Mouse (Mus musculus) gastrocnemius, postnatal 25 days (tissue): Measurements from ENCODE around the gene Pkn1. TPM values are rescaled to one million over a fixed set of nuclear protein-coding genes. Genes with fewer than 3 reads are reported as not detected.

Source experiments
- DNase-seq: peaks from one replicate; pipeline ENCODE4 v3.0.0; 2022
- total RNA-seq, 2 experiments: library from RNA; stranded (reverse); gene quantifications; 1 replicate in 1 of 2; 2 replicates in 1 of 2; pipeline ENCODE4 v1.2.3; 2021

Pkn1 gene
- total RNA-seq, 2 experiments from 2014 or later = 34.4 to 47.5 TPM

DNA sequence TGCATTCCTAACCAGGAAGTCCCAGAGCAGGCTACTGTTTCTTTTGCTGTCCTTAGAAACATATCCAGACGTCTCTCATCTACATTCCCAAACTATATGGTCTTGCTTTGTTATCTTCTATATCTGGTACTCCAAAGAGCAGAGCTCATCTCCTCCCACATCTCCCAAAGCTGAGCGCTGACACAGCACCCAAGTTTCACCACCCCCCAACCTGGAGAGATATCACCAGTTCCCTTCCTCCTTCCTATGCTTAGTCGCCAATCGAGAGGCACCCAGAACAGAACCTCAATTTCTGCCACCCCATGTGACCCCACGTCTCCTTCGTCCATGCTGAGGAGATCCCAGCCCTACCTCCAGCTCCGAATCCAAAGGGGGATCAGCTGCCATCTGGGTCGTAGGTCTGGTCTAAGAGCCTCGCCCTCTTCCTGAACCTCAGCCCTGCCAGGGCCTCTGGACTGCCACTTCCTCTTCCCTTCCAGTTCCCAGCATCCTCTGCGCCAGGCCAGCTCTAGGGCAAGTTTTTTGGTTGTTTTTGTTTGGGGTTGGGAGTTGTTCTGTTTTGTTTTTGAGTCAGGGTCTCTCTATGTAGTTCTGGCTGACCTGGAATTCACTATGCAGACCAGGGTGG is 5.3 kb downstream of the Pkn1 start:
- DNase-seq = no peak

DNA sequence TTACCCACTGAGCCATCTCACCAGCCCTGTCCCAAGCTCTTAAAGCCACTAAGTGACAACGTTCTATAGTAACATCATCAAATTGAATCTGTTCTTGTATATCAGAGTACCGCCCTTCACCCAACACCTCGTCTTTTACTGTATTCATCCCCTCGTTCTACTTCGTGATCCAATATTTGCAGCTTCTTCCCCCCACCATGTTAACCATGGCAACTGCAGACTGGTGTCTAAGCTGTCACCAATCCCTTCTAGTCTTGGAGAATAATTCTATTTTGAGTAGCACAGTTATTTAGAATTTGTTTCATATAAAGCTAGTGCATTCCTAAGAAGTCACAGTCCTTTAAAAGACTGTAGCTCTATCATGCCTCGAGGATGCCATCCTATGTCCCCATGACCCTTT is 9.7 kb downstream of the Pkn1 start:
- DNase-seq = no peak

DNA sequence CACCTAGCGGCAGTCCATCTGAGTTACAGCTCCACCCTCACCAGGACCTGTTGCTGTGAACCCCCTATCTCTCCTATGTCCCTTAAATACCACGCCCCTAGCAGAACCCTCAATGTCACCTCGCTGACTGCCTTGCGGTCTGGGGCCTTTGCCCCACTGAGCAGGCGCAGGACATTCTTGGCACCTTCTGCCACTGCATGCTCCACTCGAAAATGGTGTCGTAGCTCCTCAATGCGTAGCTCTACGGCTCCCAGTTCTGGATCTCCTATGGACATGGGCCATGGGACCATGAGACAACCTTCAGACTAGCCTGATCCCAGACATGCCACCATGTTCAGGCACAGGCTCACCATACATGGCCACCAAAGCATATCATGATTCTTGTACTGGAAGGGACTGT is 14.5 kb downstream of the Pkn1 start:
- no peak for DNase-seq

DNA sequence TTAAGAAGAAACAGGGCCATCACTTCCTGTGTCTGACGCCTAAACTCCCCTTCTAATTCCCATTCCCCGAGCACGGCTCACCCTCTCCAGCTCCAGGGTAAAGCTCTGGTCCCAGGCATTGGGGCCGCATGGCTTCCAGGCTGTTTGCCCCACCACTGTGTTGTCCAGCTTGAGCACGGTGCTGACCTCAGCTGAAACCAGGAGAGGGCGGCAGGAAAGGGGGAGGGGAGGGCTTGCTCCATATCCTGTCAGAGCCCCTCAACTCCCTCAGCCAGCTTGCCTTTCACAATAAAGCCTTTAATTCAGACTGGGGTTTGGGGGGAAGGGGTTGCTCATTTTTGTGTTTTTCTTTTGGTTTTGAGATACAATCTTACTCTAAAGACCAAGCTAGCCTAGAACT is 17.9 kb downstream of the Pkn1 start:
- DNase-seq = no peak

DNA sequence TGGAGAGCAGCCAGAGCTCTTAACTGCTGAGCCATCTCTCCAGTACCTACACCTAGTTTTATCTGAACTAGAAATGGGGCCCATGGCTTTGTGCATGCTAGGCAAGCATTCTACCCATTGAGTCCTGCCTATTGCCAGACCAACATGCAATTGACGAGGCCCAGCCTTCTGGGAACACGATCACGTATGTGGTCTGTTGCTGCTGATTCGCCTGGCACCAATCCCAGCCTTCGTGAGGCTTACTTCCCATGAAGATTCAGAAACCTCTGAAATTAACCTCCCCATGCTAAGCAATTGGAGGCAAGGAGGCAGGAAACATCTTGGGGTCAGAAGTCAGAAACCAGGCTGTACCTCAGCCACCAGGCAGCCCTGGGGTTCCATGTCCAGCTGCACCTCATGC is 18.4 kb downstream of the Pkn1 start:
- DNase-seq = no peak

DNA sequence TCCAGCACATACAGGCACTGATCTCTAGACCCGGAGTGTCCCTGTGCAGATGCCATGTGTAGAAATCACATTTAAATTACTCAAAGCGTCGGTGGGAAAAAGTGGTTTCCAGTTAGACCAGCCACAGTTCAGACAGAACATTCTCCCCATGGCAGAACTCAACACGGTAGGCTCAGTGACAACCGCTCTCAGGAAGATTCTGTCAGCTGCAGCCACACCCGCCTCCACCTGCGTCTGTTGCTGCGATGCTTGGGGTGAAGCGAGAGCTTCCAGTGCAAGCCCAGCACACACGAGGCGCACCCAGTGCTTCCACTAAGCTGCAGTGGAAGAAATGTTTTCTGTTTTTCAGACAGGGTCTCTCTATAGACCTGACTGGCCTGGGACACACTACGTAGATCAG is 19.1 kb downstream of the Pkn1 start:
- no peak for DNase-seq

DNA sequence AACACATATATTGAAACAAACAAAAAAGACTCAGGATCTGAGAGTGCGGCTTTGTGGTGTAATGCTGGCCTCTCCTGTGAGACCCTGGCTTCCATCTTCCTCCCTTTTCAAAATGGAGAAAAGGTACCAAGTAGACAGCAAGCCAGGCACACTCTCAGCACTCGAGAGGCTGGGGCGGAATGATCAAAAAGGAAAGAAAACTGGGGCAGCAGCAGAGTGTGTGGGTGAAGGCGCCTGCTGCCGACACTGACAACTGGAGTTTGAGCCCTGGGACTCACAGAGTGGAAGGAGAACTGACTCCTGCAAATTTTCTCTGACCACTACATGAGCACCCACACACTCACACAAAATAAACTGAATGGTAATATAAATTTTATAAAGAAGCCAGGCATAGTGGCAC is 24.5 kb downstream of the Pkn1 start:
- no peak for DNase-seq

DNA sequence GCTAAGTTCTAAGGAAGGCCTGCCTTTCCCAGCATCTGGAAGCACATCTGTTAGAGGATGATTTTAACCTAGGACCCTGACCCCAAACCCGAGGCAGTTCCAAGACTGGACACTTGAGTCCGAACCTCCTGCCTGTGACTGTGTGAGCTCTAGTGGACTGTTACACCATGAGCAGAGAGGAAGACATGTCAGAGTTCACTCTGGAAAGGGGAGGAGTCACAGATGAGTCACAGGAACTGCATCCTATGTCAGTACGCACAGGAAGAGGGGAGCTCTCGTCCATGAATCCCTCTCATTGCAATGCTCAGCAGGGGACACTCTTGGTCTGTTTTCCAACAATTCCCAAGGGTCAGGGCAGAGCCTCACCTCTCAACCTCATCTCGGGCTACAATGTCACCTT is 26.0 kb downstream of the Pkn1 start:
- DNase-seq = no peak

DNA sequence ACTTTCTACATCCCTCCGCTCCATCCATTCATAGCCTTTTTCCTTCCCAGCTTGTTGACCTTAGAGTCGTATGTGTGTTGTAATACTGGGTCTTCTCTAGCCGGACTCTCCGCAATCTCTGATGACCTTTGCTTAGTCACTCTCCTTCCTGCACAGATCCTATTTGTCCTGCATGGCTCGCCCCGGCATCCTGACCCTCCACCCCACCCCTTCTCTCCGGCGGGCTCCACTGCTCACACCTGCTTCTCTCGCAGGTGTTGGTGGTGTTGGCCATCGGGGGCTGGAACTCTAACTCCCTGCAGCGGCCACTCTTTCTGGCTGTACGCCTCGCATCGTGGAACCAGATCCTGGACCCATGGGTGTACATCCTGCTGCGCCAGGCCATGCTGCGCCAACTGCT is 30.0 kb downstream of the Pkn1 start:
- DNase-seq = no peak

DNA sequence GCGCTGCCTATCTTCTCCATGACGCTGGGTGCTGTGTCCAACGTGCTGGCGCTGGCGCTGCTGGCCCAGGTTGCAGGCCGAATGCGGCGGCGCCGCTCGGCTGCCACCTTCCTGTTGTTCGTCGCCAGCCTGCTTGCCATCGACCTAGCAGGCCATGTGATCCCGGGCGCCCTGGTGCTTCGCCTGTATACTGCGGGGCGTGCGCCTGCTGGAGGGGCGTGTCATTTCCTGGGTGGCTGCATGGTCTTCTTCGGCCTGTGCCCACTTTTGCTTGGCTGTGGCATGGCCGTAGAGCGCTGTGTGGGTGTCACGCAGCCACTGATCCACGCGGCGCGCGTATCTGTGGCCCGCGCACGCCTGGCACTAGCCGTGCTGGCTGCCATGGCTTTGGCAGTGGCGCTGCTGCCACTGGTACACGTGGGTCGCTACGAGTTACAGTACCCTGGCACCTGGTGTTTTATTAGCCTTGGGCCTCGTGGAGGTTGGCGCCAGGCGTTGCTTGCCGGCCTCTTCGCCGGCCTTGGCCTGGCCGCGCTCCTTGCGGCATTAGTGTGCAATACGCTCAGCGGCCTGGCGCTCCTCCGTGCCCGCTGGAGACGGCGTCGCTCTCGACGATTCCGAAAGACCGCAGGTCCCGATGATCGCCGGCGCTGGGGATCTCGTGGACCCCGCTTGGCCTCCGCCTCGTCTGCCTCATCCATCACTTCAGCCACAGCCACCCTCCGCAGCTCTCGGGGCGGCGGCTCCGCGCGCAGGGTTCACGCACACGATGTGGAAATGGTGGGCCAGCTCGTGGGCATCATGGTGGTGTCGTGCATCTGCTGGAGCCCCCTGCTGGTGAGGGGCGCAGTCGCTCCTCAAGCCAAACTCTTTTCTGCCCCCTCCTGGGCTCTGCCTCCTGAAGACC is 30.7 kb downstream of the Pkn1 start:
- DNase-seq = peak; percentile 44

DNA sequence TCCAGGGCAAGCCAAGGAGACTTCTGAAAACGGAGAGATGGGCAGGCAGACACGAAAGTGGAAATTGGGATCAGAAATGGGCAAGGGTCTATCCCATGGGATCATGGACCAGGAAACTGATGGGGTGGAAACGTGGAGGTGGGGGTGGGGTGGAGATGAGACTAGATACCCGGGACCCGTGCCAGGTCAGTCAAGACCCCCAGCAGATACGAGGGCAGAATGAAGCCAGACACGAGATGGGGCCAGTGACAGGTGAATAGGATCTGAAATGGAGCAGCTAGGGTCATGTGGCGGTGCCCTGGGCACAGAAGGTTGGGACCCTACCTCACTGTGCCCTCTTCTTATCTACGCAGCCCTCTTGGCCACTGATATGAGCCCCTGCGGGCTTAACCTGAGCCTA is 31.5 kb downstream of the Pkn1 start:
- DNase-seq = no peak

DNA sequence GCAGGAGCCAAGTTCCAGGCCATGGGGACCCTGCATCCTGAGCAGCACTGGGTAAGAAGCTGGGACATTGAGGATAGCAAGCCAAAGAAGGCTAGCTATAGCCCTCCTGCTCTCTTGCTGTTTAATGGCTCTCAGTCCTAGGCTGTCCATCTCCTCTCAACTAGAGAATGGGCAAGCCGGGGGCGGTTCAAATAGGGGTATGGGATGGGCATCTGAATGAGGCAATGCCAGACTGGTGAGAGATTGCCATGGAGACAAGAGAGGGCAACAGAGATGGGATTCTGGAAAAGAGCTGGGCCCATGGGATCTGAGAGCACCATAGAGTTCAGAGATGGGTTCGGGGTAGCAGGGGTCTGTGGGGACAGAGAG is 32.1 kb downstream of the Pkn1 start:
- DNase-seq = no peak

DNA sequence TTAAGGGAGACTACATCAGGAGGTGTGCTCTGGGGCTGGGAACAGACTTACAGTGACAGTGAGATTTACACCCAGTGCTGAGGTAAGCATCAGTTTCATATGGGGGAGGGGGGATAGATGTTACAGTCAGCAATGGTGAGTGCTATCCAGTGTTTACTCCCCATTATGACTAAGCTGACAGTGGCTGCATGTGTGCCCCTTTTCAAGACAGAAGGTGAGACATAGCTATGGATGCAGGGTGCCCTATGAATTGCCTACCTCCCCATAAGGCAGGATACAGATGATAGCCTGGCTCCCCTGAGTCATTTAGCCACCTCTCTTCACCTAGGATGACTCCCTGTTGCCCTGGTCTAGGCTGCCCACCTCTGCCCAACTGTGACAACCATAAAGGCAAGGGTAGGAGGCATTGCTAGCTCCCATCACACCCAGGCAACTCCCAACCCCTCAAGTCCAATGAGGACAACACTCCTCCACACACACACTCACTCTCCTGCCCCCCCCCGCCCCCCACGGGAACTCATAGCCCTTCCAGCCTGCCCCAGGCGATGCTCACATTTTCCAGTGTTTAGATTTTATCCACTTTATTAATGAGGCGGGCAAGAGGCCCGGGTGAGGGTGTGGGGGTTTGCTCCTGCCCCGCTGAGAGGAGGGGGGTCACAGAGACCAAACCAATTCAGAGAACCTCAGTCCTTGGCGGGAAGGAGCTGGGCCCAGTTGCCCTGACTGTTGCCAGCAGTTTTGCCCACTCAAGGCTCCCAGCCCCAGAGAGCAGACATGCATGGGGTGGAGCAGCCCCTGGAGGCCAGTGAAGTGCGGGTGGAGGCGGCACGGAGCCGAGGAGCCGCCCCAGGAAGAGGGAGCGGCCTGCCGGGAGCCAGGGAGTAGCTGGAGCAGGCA is 32.8 kb downstream of the Pkn1 start, which contains the start of gene Ptger1:
TSS of gene Ptger1 (plus strand) at position 710 of the 897 bp plus-strand sequence.
- DNase-seq = peak; percentile 65

DNA sequence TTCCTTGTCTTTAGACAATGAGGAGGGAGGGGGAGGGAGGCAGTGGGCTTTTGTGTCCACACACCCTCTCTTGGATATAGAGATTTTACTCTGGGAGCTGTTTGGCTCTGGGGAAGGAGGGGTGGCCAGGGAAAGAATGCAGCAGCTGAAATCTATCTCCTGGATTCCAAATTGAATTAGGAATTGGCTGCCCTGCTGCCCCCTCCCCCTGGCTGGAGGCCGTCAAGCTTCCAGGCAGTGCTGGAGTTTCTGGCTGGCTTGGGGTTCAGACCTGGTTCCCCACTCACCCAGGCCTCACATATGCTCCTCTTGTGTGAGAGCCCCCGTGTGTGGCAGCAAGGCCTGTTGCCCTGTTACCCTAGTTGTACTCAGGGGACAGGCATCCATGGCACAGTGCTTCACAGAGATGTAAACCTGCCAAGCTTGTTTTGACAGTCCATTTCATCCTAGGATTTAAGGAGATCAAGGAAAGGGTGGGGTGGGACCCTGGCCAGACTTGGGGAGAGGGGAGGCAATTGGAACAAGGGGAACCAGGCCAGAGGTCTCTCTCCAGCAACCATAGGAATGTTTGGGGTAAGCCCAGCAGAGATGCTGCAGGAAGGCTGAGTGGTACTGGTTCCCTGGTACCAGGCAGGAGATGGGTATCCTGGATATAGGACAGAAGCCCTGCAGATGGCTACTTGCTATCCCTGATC is 33.9 kb downstream of the Pkn1 start:
- peak; percentile 26 for DNase-seq

DNA sequence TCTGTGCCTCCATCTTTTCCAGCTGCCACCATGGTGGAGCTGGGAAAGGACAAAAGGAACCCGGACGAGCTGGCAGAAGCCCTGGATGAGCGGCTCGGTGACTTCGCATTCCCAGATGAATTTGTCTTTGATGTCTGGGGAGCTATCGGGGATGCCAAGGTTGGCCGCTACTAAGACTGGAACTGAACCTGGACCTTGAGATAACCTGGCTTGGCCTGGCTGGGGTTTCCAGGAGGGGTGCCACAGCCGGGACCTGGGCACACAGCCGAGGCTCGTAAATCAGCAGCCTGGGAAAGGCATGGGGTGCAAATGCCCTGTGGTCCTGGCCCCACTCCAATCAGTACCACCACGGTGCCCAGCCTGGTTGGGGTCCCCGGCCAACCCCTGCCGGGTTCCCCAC is 34.9 kb downstream of the Pkn1 start:
- no peak for DNase-seq

DNA sequence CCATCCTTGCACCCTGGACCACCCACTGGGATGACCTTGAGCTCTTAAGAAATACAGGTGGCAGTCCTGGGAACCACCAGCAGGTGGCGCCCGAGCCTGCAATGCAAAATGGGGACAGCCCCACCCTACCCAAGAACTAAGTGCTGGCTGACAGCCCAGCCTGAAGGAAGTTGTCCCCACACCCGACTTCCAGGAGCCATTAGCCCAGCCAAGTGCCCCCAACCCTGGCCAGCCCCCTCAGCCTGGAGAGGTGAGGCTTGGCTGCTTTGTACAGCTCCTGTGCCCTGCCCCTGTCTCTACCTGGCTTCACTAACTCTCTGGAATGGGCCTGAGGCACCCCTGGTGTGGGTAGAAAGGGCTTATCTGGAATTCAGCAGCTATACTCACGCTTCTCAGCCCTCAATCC is 36.6 kb downstream of the Pkn1 start:
- peak; percentile 79 for DNase-seq

DNA sequence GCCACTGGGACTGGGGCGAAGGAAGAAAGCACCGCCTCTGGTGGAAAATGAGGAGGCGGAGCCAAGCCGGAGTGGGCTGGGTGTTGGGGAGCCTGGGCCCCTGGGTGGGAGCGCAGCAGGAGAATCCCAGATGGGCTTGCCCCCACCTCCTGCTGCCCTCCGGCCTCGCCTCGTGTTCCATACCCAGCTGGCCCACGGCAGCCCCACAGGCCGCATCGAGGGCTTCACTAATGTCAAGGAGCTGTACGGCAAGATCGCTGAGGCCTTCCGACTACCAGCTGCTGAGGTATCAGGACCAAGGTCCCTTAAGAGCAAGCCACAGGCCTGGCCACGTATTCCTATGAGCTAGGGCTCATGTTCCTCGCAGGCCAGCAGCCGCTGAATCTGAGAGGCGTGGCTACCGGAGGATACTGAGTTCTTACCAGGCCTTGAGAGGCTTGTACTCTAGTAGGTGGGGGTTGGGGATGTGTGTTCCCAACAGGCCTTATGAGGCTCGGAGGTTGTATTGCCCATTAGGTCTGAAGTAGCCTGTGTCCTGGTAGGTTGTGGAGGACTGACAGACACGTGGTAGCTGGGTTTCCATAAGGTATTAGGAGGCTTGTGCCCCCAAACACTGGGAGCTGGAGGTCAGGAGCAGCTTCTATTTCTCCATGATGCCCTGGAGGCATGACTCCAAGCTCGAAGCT is 37.8 kb downstream of the Pkn1 start:
- DNase-seq = no peak

DNA sequence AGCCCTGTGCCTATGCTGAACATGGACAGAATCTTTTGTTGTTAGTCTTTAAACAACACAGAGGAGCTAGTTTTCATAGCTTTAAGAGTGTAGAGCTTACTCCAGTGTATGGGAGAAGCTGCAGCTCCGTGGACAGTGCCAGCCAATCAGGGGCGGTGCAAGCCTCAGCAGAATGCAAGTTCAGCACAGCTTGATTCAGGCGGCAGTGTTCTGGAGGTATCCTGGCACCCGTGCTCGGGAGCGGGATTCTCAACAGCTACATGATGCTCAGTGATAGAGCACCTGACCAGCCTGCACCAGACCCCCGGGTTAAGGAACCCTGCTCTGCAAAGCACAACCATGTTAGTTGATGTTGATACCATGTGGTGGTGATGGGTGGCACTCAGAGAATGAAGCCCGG is 38.4 kb downstream of the Pkn1 start:
- no peak for DNase-seq

DNA sequence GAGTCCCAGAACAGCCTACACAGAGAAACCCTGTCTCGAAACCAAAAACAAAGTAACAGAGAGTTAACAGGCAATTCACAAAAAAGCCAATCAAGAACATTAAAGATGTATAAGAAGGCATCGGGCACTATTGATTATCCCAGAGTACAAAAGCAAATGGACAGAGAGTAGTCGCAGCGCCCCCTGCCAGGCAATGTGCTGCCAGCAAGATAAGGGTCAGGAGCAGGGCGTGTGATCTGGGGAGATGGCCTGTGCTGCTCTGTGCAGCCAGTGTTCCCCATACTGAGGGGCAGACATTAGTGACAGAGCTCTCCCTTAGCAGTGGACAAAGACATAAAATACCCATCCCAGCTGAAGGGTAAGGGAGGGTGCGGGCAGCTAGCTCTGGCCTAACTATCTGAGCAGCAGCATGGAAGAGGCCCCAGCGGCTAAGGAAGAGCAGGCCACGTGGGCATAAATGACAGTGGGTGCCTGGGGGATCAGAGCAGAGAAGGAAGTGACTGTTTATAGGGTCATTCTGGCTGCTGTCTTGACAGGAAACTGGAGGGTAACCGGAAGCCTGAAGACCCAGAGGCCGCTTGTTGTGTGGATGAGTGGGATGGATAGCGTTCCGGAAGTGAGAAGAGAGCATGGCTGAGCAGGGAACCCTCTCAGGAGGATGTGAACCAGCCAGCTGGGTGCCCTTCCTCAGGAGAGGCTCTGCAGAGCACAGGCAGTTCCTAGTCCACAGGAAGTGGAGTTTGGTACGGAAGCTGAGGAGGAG is 42.3 kb downstream of the Pkn1 start:
- no peak for DNase-seq

DNA sequence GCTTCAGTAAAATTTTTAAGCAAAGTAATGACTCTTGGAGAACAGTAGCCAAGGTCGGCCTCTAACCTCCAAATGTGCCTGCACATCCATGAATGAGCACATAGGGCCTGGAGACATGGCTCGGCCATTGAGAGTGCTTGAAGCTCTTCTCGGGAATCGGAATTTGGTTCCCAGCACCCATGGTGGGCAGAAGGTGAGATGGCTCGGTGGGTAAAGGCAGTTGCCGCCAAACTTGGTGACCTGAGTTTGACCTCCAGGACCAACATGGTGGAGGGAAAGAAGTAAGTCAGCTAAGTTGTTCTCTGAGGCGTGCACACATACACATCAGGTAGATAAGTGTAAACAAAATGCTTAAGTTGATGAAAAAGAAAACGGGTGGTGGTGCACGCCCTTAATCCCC is 42.9 kb downstream of the Pkn1 start:
- DNase-seq = no peak

DNA sequence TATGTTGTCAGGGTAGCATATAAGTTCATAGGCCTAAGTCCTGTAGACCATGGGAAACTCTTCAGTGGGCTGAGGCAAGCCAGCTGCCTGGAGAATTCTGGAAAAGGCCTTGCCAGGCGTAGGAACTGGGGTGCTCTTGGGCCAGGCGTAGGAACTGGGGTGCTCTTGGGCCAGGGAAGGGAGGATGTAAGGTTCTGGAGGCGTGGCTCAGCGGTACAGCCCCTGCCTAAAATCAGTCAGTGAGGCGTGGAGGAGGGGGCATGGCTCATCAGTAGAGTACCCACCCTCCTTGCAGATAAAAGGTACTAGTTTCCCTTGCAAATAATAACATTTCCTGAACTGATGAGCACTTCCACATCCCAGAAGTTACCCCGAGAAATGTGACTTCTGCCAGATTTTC is 44.3 kb downstream of the Pkn1 start:
- no peak for DNase-seq
